Mouse (Mus musculus) Patski (cell line): ENCODE results near the gene Pmm2. TPM values are rescaled to one million over a fixed set of nuclear protein-coding genes. Genes with fewer than 3 reads are reported as not detected.

Experiments
- ATAC-seq: fragments of 100-300 bp; one replicate; pipeline ENCODE4 v1.8.0; 2021
- CTCF ChIA-PET: fragments of 350-600 bp; sonication (Branson Sonifier 250); formaldehyde crosslinking; loops from one replicate; lab custom pipeline; 2022; ENCODE audit warnings: inconsistent platforms; lab: Charles Lee
- POLR2A ChIA-PET: fragments of 350-600 bp; sonication (Branson Sonifier 250); formaldehyde crosslinking; loops from one replicate; lab custom pipeline; 2022; ENCODE audit warnings: antibody characterized with exemption, inconsistent platforms; lab: Charles Lee
- DNase-seq: peaks from one replicate; pipeline ENCODE4 v3.0.0-alpha.2; 2011; ENCODE audit warnings: low read depth, low spot score
- H3K27me3 ChIP-seq: fragments of 371-371 bp; one replicate; pipeline ENCODE4 v1.5.1; 2021
- CTCF ChIP-seq: fragments of 100-300 bp; IDR thresholded peaks from one replicate; pipeline ENCODE4 v1.5.1; 2021
- in situ Hi-C: fragments of 300-500 bp; cut with MboI; formaldehyde crosslinking; loops from 3 replicates; pipeline ENCODE4 v1.11.1; 2018; ENCODE audit warnings: low pct_unique_long_range_greater_than_20kb, mixed read lengths
- polyA plus RNA-seq: library from polyadenylated mRNA; unstranded; gene quantifications from one replicate; pipeline ENCODE4 v1.2.3, GENCODE M21; 2021

Pmm2 gene
- polyA plus RNA-seq, 1 experiment from 2014 or later: 48.5 TPM

DNA sequence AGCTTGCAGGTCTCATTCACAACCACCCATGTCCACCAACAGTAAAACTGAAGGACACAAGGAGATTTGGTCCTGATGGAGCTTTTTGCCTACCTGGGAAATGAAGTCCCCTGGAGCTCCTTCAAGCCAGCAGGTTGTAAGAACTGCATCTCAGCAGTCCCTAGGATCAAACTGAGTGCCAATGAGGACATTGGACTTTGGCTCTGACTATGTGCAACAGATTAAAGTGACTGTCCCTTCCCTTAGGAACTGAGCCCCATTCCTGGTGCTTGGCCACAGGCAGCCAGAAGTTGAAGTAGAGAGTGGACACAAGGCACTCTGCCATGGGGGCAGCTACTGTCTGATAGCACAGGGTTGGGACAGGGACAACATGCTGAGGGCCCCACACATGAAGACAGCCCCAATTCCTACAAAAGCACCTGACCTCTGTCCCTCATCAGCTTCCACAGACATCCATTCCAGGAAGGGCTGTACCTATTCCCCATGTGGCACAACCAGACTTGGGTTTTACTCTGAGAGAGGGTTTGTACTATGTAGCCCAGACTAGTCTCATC lies 50.2 kb downstream of the Pmm2 start:
- in situ Hi-C loops: loop anchor here (5.0 kb wide), 2 partner anchors 80 to 180 kb away; no protein-coding TSS in a partner anchor
- no peak for ATAC-seq

DNA sequence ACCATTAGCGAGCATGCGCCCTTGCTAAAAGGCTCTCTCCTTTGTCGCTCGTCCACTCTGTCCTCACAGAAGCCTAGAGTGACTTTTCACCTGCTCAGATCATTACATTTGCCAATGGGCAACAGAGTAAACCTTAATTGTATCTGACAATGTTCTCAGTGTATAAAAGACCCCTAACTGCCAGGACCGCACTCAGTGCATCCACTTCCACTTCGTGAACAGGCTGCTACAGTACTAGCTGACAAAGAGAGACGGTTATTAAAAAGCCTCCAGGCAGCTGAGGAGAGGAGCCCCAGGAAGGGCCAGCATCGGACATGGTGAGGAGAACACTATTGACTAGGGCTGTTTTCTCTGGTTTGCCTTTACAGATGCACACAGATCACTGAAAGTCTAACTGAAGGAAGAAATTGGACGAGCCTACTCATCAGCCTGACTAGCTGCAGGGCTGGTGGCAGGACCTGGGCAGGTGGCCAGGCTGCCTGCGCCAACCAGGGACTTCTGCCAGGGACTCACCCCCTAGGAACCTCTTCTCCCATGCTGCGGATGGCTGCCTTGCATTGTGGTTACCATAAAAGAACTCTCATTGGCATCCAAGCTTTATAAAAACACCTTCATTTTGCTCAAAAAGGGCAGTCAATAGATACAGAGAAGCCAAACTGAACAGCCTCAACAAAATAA lies 52.6 kb downstream of the Pmm2 start:
- in situ Hi-C loops: loop anchor here (5.0 kb wide), 2 partner anchors 77 to 177 kb away; no protein-coding TSS in a partner anchor
- ATAC-seq (peak; percentile 13), DNase-seq (no peak)
- ChIA-PET POLR2A (no interaction called here), CTCF (interaction anchor here (1.4 kb wide), 1 partner anchor 58 kb away, joined by 3 read pairs; no protein-coding TSS in a partner anchor)
- no peaks in the 10 kb centered on the region for H3K27me3 ChIP-seq
- TF ChIP-seq CTCF: no peak

More for the DNA sequence above, 50.2 kb downstream of the Pmm2 start:
- no peaks in the 10 kb centered on the region for H3K27me3 ChIP-seq
- ChIA-PET CTCF (interaction anchor here (0.9 to 3.8 kb wide), 4 partner anchors 14 to 183 kb away, joined by 3 to 29 read pairs (median 7); no protein-coding TSS in a partner anchor), POLR2A (interaction anchor here (0.6 kb wide), 2 partner anchors 55 to 110 kb away, joined by 3 to 6 read pairs; no protein-coding TSS in a partner anchor)
- no peak for TF ChIP-seq CTCF
- no peak for DNase-seq

- no peak for TF ChIP-seq CTCF
- in situ Hi-C loops: no loop called here
- CTCF ChIA-PET: no interaction called here
- H3K27me3 ChIP-seq: no peaks in the 10 kb centered on the region
- DNase-seq (no peak), ATAC-seq (no peak)
- POLR2A ChIA-PET: no interaction called here
Observed at GRCm38 (mm10) chr16:8691206-8691605, 53.7 kb downstream of the Pmm2 start.

DNA sequence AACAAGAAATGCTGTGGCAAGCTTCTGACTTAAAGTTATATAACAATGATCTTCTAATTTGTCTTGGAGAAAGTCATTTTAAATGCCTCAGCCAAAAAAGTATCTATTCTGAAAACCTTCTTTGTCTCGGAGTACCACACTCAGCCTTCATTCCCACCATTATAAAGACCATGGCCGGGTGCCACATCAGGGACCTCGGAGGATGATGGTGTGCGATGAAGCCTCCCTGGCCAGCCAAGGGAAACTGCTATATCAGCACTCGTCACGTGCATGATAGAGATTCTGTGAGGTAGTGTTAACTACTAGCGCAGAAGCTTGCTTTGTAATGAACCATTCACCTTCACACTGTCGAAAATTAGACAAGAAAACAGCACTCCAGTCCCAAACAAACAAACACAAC lies 62.1 kb downstream of the Pmm2 start:
- POLR2A ChIA-PET: interaction anchor here (0.9 to 1.1 kb wide), 2 partner anchors 10 to 27 kb away, joined by 3 to 4 read pairs; partner anchors contain the start of gene Carhsp1
- no peak for TF ChIP-seq CTCF
- ATAC-seq: no peak
- no peak for DNase-seq
- no peaks in the 10 kb centered on the region for H3K27me3 ChIP-seq
- in situ Hi-C loops: no loop called here
- CTCF ChIA-PET: interaction anchor here (1.0 to 1.2 kb wide), 2 partner anchors 14 to 69 kb away, joined by 3 read pairs; no protein-coding TSS in a partner anchor

DNA sequence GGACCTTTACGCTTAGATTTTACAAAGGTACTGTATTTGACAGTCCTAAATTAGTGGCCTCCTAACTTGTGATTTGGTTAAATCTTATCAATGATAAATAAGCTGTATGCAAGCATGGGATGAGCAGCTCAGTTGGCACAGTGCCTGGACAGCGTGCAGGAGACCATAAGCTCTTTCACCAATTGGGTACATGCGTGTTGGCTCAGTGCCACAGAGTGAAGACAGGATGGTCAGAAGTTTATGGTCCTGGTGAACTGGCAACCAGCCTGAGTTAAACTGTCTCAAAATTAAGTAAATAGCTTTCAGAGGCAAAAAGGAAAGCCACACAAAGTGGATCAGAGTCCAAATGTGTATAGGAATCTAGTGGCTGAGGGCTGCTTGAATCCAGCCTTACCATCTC lies 63.1 kb downstream of the Pmm2 start:
- DNase-seq (peak; percentile 51), ATAC-seq (no peak)
- no peak for TF ChIP-seq CTCF
- CTCF ChIA-PET: interaction anchor here (0.9 to 1.2 kb wide), 3 partner anchors 15 to 68 kb away, joined by 3 to 4 read pairs (median 3); no protein-coding TSS in a partner anchor
- no peaks in the 10 kb centered on the region for H3K27me3 ChIP-seq
- POLR2A ChIA-PET: interaction anchor here (0.9 kb wide), 1 partner anchor 29 kb away, joined by 3 read pairs; the partner anchor contains the start of gene Carhsp1
- in situ Hi-C loops: no loop called here

- POLR2A ChIA-PET: no interaction called here
- ATAC-seq: no peak
- in situ Hi-C loops: no loop called here
Observed at GRCm38 (mm10) chr16:8711998-8712397, 74.5 kb downstream of the Pmm2 start.

More at GRCm38 (mm10) chr16:8711998-8712397, 74.5 kb downstream of the Pmm2 start:
- TF ChIP-seq CTCF: no peak
- DNase-seq: no peak
- no peaks in the 10 kb centered on the region for H3K27me3 ChIP-seq
- CTCF ChIA-PET: no interaction called here

Other genes starting within 250 kb of the Pmm2 start
- gene Tmem114, start 212.5 kb upstream of the Pmm2 start, polyA plus RNA-seq: not detected
- gene Mettl22, start 166.9 kb upstream of the Pmm2 start, polyA plus RNA-seq: 12.6 TPM
- 25.8 TPM for gene Abat, start 124.2 kb upstream of the Pmm2 start, polyA plus RNA-seq
- 12.6 TPM for gene Tmem186, start within 50 bp of the Pmm2 start, polyA plus RNA-seq
- 92.6 TPM for gene Carhsp1, start 34.5 kb downstream of the Pmm2 start, polyA plus RNA-seq
- gene Gm5767, start 43.1 kb downstream of the Pmm2 start, polyA plus RNA-seq: not detected
- gene Usp7, start 154.6 kb downstream of the Pmm2 start, polyA plus RNA-seq: 84.2 TPM
- gene 1810013L24Rik, start 192.4 kb downstream of the Pmm2 start, polyA plus RNA-seq: 50.3 TPM